Mouse (Mus musculus) embryonic stem cell, embryonic (primary cell): ENCODE measurements around the gene Cbfa2t3.

Experiments used
- CTCF ChIA-PET, 4 experiments: fragments of 300-600 bp in 2 of 4; fragments of 350-600 bp in 2 of 4; sonication (Branson Sonifier 250); formaldehyde crosslinking; loops; one replicate each; lab custom pipeline; 2022; ENCODE audit warnings: inconsistent platforms in 2 of 4; lab: Charles Lee
- POLR2A ChIA-PET, 4 experiments: fragments of 300-600 bp in 2 of 4; fragments of 350-600 bp in 2 of 4; sonication (Branson Sonifier 250); formaldehyde crosslinking; loops; one replicate each; lab custom pipeline; 2022; ENCODE audit warnings: antibody characterized with exemption in 4 of 4, inconsistent platforms in 1 of 4; lab: Charles Lee

Gene Cbfa2t3

DNA sequence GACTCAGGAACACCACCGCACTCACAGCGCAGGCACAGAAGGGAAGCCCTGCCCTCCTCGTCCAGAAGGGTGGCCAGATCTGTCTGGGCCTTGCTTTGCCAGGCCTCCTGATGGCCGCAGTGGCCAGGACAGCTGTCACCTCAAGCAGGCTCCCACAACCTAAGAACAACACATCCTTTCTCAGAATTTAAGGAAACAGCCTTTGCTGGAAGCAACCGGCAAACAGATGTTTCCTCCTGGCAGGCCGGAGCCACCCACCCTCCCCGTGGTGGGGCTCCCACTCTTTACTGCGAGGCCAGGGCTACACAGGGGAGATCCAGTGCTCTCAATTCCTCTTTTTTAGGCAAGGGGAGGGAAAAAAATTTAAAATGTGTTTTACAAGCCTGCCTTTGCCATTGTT is 33.7 kb downstream of the Cbfa2t3 start:
- ChIA-PET CTCF (no interaction called here), POLR2A (no interaction called here)

DNA sequence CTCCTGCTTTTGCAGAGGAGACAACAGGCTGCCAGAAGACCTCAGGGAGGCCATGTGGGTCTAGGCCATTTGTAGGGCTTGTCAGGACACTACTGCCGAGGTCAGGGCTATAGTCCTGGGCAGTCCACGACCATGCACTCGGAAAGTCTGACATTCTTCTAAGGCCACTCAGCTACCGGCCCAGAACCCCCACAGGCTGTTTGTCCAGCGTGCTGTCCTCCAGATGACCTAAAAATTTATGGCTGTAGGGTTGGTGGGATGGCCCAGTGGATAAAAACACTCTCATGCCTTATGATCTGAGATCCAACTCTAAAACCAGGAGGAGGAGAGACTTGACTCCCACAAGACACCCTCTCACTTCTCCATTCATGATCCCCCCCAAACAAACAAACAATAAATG is 35.2 kb downstream of the Cbfa2t3 start:
- POLR2A ChIA-PET, result interaction anchor here in 1 of 4 experiments (0.7 kb wide), 1 partner anchor 31 kb away, joined by 3 read pairs; no protein-coding TSS in a partner anchor
- CTCF ChIA-PET, result no interaction called here

DNA sequence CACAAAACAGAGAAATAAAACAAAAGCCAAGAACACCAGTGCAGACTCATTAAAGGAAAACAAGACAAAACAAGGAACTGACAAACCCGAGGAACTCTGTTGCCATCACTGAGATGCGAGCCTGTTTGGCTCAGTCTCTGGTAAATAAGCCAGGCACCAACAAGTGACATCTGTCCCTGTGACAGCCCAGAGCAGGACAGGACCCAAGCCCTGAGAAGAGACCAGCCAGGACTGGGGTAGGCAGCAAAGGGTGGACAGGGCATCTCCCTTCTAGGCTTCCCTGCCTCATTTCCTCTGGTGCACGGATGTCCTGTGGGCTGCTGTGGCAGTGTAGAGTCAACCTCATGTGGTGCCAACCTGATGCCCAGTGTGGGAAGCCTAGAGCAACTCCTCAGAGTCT is 35.8 kb downstream of the Cbfa2t3 start:
- POLR2A ChIA-PET, result no interaction called here
- CTCF ChIA-PET, result no interaction called here

DNA sequence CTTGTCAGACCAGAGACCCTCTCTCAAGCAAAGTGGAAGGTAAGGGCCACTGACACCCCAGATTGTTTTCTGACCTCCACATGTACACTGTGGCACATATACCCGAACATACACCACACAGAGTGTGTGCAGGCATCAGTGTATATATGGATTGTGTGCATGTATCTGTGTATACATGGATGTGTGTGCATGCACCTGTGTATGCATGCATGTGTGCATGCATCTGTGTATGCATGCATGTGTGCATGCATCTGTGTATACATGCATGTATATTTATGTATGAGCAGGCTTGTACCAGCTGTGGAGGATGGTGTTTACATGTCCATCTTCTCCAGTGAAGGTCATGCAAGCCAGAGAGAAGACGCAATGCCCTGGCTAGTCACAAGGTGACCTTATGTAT is 37.0 kb downstream of the Cbfa2t3 start:
- POLR2A ChIA-PET, result interaction anchor here in 1 of 4 experiments (0.6 kb wide), 1 partner anchor 106 kb away, joined by 3 read pairs; no protein-coding TSS in a partner anchor
- CTCF ChIA-PET, result interaction anchor here in 1 of 4 experiments (1.0 kb wide), 1 partner anchor 9 kb away, joined by 3 read pairs; no protein-coding TSS in a partner anchor

DNA sequence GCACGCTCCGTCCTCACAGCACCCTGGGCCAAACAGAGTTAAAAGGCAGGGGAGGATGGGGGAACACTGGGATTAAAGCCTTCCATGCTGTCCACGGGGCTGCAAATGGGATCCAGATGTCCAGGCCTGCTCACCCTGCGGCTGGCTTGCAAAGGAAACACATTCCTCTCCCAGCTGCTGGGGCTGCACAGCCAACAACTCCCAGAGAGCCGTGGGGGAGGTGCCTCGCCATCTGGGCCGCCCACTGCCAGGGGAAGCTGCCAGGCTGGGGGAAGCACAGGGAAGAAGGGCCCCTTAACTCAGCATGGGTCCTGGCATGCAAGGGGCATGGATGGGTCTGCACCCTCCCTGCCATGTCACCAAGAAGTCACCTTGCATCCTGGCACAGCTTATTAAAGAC is 37.8 kb downstream of the Cbfa2t3 start:
- POLR2A ChIA-PET, result no interaction called here
- CTCF ChIA-PET, result interaction anchor here in 3 of 4 experiments (0.6 to 1.8 kb wide), 5 partner anchors 10 to 170 kb away, joined by 3 to 7 read pairs (median 3); no protein-coding TSS in a partner anchor

DNA sequence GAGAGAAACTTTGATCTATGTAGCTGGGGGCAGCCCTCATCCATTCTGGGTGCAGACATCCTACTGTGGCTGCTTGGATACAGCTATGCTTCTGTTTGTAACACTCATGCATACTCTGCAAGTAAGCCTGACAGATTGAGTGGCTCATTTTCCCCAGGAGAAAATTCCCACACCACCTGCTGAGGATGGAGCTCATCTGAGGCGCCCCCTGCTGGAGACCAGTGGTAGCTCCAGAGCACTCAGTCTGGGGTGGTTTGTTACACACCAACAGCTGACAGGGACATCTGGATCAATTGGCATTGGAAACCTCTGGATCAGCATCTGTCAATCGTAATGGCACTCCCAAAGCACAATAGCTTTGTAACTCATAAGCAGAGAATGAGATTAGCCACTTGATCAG is 38.9 kb downstream of the Cbfa2t3 start:
- POLR2A ChIA-PET, result interaction anchor here in 3 of 4 experiments (0.6 to 2.2 kb wide), 7 partner anchors 20 to 461 kb away, joined by 3 to 4 read pairs (median 3); no protein-coding TSS in a partner anchor
- CTCF ChIA-PET, result interaction anchor here (0.5 to 2.3 kb wide), 65 partner anchors 8 to 1730 kb away, joined by 3 to 14 read pairs (median 4); partner anchors contain the start of genes Galns (in 1 of the 4) and Pabpn1l (in 1 of the 4)

DNA sequence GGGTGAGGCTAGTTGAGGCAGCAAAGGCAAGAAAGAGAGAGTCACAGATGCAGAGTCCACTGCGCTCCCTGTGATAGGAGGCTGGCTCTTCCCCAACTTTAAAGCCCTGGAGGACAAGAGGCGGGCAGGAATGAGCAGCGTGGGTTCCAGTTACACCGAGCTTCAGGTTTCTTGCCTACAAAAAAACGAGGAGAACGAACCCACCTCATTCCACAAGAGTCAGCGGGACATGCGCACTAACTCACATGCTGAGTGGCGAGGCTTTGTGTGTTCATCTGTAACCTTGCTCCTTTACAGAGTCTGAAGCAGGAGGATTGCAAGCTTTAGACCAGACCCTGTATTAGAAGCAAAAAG is 40.1 kb downstream of the Cbfa2t3 start:
- ChIA-PET CTCF (interaction anchor here (0.6 to 2.3 kb wide), 10 partner anchors 10 to 860 kb away, joined by 3 to 12 read pairs (median 6); partner anchors contain the start of gene Gas8 (in 1 of the 4)), POLR2A (interaction anchor here in 3 of 4 experiments (0.5 to 2.2 kb wide), 5 partner anchors 19 to 156 kb away, joined by 3 to 4 read pairs (median 4); partner anchors contain the start of gene Cdt1 (in 1 of the 3))

DNA sequence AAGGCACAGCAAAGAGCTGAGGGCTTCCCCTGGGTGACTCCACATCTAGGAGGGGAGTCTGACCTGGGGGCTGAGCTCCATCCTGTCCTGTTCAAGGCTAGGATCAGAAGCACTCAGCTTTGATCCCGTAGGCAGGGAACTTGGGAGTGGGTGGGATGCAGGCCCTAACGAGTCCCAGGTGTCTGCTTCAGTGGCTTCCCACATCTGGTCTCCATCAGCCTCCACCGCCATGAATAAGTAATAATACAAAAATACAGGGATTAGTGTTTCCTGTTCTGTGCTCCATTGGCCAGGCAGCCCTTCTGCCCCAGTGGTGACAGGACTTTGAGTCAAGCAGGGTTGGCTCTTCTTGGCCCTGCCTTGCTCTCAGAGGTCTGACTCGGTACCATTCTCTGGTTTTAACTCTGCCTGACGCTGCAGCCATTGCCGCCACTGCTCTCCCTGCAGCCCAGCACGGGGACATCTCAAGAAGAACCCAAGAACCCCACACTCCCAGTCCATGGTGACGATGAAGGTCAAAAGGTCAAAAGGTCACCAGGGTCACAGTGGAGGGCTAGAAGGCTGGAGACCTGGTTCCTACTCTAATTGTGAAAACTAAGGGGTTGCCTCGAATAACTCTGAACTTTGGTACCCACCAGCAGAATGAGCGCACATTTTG is 40.6 kb downstream of the Cbfa2t3 start:
- POLR2A ChIA-PET, result interaction anchor here in 2 of 4 experiments (0.6 to 2.2 kb wide), 5 partner anchors 18 to 156 kb away, joined by 3 to 4 read pairs (median 3); partner anchors contain the start of gene Cdt1 (in 1 of the 2)
- CTCF ChIA-PET, result interaction anchor here in 2 of 4 experiments (0.6 to 2.3 kb wide), 4 partner anchors 10 to 40 kb away, joined by 3 to 12 read pairs (median 8); no protein-coding TSS in a partner anchor

DNA sequence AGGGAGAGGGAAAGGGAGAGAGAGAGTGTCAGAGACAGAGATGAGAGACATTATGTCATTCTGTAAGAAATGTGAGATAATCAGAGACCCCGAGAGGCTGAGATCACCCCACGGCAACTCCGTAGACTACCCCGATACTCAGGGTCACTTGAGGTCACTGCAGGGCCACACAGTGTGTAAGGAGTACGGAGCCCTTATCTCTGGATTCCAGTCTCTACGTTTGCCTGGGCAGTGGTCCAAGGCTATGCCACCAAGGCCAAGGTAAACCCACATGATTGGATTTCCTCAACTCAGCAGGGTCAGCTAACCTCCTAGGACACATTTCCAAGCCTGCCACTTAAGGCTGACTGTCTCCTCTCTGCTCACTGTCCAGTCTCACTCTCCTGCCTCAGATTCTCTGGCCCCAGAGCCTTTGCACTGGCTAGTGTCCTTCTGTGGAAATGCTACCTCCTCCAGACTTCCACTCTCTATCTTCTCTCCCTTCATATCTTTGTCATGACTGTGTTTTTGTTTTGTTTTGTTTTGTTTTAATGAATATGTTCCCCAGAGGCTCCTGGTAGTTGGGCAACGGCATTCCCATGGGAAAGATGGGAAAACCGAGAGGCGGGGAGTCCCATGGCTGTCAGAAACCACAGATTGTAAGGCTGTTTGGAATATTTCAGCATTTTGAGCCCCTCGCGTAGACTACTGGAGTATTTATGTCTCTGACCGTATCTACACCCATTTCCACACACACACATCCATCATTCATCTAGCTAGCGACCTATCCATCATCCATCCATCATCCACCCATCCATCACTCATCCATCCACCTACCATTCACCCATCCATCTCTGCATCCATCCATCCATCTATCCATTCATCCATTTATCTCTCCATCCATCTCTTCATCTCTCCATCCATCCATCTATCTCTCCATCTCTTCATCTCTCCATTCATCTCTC is 42.6 kb downstream of the Cbfa2t3 start:
- POLR2A ChIA-PET, result no interaction called here
- CTCF ChIA-PET, result no interaction called here

DNA sequence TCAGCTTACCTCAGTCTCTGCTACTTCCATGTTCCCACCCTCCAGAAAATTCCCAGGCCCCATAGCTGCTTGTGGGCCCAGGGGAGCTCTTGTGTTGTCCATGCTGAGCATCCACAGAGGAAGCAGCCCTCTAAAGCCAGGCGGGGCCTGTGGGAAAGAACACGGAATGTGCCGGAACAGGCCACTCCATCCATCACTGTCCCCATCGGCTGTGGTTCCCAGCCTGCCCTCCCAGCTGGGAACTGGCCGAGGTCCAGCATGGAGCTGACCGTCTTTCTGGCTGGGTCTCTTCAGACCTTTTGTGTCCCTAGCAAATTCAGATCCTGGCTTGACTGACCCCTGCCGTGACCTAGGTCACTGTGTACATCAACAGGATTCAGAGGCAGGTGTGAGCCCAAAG is 44.1 kb downstream of the Cbfa2t3 start:
- ChIA-PET CTCF (no interaction called here), POLR2A (no interaction called here)

DNA sequence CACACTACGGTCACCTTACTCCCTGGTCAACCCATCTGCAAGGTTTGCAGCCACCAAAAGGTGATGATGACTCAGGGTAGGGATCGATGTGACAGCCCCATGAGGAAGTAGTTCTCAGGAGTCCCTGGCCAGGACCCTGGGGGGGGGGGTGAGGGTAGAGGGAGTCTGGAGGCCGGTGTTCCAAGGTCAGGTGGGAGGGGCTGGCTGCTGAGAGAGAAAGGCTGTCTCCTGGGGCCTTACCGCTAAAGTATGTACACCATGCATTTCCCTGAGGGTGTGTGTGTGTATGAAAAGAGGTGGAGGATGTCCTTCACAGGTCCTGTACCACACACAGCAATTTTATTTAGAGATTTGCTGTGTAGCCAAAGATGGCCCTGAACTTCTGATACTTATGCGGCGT is 46.3 kb downstream of the Cbfa2t3 start:
- CTCF ChIA-PET, result interaction anchor here in 1 of 4 experiments (0.6 kb wide), 1 partner anchor 550 kb away, joined by 3 read pairs; no protein-coding TSS in a partner anchor
- POLR2A ChIA-PET, result interaction anchor here in 2 of 4 experiments (0.6 to 1.5 kb wide), 4 partner anchors 10 to 659 kb away, joined by 3 to 5 read pairs (median 3); no protein-coding TSS in a partner anchor

DNA sequence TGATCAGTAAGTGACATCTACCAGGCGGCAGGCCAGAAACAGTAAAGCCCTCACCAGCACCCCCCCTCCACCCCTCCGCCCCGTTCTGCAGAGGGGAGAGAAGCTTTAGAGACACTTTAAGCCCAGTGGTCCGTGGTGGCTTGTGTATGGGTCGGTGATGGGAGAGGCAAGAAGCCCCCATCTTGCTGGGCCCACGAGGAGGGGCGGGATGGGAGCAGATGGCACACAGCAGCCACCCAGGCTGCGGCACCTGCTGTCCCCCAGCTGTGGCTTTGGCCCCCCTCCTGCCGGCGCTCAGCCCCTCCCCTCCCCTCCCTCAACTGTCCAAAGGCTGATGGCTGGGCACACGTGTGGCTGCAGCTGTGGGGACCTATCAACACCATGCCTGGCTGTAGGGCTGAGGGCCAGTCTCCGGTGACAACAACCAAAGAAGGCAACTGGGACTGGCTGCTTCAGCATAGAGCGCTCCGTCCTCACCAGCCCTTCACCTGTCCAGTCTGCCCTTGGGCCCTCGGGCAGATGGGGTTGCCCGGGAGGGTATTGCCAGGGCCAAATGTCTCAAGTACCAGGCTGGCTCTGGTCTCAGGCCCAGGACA is 47.5 kb downstream of the Cbfa2t3 start:
- CTCF ChIA-PET, result interaction anchor here in 2 of 4 experiments (1.0 to 1.5 kb wide), 3 partner anchors 8 to 9 kb away, joined by 3 to 5 read pairs (median 5); no protein-coding TSS in a partner anchor
- POLR2A ChIA-PET, result interaction anchor here in 1 of 4 experiments (0.6 kb wide), 1 partner anchor 160 kb away, joined by 3 read pairs; no protein-coding TSS in a partner anchor

DNA sequence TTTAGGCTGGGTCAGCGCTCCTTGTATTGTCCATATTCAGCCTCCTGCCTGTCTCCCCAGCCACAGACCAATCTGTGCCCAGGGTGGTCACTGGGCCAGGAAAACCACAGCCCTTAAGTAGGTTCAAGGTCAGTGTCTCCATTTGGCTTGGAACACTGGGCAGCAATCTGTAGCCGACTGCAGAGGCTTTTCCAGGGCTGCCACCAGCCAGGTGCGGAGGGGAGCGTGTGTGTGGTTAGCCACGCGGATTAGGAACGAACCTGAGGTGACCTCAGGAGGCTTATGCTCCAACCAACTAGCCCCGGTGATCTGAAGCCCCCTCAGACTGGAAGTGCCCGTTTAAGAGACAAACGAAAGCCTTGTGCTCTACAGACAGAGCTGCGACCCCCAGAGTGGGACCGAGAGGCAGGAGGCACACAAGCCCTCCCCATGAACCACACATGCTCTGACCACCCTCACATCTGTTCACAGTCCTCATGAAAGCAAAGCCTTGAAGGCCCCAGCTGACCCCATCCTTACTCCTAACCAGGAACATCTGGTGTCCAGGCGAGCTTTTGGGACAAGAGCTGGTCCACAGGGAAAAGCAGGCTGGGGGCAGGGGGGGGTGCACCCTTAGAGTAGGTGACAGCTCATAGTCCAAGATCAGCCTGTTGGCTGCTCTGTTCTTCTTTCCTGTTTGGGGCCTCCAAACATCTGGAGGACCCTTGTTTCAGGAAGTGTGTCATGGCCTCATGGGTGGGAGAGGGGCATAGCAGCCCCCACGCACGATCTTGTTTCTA is 50.5 kb downstream of the Cbfa2t3 start:
- CTCF ChIA-PET, result interaction anchor here in 3 of 4 experiments (0.6 to 1.4 kb wide), 5 partner anchors 12 to 552 kb away, joined by 3 to 7 read pairs (median 4); no protein-coding TSS in a partner anchor

DNA sequence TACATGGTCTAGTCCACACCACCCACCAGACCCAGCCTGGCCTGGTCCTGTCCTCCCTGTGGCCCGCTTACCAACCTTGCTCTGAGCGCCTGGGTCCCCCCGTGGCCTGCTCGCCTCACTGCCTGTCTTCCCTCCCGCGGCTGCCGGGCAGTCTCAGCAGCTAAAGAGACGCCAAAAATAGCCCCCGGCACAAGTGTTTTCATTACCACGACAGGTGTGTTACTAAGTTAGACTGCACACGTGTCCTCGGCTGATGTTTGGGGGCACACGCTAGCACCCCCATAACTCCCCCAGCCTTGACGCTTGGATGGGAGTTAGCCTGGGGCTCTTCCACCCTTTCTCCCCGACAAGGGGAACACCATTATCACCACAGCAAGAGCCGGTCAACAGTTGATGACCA is 52.6 kb downstream of the Cbfa2t3 start:
- ChIA-PET POLR2A (no interaction called here), CTCF (no interaction called here)

More for the DNA sequence above, 50.5 kb downstream of the Cbfa2t3 start:
- POLR2A ChIA-PET, result interaction anchor here in 1 of 4 experiments (0.7 to 0.8 kb wide), 2 partner anchors 23 to 32 kb away, joined by 3 read pairs; no protein-coding TSS in a partner anchor

DNA sequence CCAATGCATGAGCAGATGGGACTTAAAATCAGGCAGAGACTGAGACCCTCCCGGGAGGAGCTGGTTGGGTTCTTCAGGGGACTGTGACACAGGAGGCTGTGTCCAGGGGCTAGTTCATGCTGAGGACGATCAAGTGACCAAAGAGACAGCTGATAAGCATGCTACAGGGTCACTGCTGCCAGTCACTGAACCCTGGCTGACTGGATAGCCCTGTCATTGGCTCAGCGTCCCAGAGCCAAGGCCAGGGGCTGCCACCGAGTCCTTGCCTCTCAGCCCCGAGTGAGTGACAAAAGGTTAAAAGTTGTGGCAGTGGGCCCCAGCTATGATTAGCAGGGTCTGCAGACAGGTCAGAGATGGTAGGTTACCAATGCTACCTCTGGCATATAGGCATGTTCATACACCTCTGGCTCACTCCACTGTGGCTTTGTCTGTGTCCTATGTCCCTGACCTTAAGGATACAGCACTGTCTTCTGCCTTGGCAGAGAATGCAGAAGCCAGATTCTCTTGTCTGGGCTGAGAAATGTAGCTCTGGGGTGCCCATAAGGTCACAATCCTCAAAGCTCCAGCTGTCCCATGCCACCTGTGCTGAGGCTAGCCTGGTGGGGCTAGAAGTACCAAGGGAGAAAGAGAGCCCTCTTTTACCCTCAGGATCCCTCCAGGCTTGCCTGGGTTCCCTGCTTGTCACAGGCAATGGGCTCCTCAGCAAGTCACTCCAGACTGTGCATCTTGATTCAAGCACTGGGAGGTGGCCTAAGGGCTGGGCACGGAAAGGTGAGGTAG is 54.5 kb downstream of the Cbfa2t3 start:
- ChIA-PET CTCF (no interaction called here), POLR2A (no interaction called here)

DNA sequence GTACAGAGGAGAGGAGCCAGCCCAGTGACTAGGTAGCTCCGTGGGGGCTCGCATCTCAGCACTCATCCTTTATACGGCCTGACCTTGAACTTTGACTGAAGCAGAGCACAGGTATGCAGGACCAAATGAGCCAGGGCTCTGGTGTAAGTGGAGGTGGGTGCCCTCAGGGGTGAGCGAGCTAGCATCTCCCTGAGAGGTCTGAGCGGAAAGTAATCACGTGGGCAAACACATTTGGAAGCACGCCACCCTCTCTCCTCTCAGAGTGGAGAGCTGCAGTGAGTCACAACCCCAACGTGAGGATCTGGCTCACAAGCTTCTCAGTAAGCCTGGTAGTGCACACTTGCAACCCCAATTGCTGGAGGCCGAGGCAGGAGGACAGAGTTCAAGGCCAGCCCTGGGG is 56.8 kb downstream of the Cbfa2t3 start:
- CTCF ChIA-PET, result interaction anchor here in 2 of 4 experiments (1.0 to 1.5 kb wide), 6 partner anchors 9 to 79 kb away, joined by 3 to 8 read pairs (median 4); no protein-coding TSS in a partner anchor
- POLR2A ChIA-PET, result interaction anchor here in 2 of 4 experiments (1.2 to 1.7 kb wide), 5 partner anchors 9 to 149 kb away, joined by 3 to 7 read pairs (median 3); partner anchors contain the start of genes Galns (in 1 of the 2) and Trappc2l (in 1 of the 2)
